Mouse (Mus musculus) urinary bladder, adult 18-20 months (tissue): ENCODE data around the gene Ubap2l.

Source experiments
- DNase-seq, 2 experiments: peaks; one replicate each; pipeline ENCODE4 v3.0.0; 2022; ENCODE audit warnings: low spot score in 2 of 2, mixed read lengths in 2 of 2

Ubap2l gene

DNA sequence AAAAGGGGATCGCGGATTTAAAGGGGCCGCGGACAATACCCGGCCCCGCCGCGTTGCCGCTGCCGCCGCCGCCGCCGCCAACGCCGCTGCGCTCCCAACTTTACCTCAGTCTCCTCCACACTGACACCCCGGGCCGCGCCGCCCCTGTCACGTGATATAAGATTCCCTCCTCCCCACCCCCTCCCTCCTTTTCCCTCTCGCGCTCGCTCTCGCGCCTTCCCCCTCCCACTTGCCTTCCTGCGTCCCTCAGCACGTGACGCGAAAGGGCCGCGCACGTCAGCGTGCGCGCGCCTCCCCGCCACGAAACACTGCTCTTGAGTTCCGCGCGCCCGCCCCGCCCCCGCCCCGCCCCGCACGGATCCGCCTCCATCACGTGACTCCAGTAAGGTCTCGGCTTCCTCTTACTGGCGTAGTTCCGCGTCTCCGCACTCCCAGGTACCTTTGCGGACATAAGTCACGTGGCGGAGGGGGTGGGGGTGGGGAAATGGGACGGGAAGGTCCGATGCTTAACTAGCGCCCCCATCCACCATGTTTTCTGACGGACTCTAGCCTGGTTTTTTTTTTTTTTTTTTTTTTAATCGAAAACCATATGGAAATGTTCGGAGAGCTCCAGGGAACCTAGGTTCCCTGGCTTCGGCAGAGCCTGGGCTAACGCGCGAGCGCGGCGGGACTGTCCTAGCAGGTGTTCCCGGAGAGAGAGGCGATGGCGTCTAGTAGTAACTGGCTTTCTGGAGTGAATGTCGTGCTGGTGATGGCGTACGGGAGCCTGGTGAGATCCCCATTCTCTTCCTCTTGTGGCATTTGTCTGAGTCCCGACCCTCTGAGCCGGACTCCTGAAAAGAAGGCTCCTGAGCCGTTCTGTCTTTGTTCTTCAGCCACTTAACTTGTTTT lies at the start of gene Ubap2l:
Gene Ubap2l, minus strand, starts transcription at position 278 of the 891 bp plus-strand sequence.
- DNase-seq, result peak; percentile 73 to 93

DNA sequence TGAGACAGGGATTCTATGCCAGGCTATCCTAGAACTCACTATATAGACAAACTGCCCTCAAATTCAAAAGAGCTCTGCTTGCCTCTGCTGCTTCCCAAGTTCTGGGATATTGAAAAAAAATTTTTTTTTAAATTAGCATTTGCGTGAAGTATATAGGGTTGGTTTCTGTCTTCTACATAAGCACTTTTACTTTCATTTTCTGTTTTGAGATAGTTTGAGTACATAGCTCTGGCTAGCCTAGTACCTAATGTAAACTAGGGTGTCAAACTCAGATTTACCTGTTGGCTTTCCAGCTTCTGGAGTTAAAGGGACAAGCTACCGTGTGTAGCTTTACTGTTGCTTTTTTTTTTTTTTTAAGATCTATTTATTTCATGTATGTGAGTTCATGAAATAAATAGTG lies 49.2 kb upstream of the Ubap2l start:
- no peak for DNase-seq

DNA sequence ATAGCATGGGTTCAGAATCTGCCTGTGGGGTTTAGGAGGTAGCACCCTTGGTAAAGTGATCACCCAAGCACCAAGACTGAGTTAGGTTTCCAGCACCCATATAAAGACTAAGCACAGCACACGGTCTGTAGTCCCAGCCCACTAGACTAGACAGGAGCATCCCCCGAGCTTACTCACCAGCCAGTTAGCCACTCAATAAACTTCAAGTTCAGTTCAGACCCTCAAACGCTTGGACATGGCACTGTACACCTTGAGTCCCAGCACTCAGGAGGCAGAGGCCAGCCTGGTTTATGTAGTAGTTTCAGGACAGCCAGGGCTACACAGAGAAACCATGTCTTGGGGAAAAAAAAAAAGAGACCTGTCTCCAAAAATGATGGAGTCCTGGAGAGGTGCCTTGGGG lies 48.6 kb upstream of the Ubap2l start:
- DNase-seq, result no peak

DNA sequence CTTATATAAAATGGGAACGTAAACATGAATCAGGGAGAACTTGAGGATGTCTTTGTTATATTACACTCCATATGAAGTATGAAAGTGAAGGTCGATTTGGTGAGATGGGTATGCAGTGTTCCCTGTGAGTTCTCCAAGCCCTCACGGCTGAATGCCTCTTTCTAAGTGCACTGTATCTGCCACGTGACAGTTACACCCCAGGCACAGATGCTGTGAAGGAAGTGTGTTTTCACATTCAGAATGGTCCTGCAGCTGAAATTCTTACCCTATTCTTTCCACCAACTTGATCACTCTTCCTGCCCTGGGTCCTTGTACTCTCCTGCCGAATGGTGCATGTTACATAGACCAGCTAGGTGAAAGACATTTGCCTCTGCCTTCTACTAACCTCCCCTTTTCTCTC lies 45.5 kb upstream of the Ubap2l start:
- DNase-seq, result no peak

DNA sequence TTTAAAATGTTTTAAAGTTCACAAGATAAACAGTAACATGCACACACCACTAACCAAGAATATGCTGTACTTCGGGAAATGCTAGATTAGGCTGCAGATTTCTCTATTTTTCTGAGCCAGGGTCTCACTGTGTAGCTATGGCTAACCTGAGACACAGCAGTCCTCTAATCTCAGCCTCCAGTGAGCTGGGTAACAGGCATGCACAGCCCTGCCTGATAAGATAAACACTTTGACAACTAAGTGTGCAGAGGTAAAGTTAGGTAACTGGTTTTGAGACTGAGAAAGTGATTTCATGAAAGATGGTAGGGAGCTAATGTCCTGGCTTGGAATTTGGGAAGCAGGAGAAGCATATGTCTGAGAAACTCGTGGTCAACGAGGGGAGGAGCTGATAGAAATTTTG lies 42.0 kb upstream of the Ubap2l start:
- no peak for DNase-seq

DNA sequence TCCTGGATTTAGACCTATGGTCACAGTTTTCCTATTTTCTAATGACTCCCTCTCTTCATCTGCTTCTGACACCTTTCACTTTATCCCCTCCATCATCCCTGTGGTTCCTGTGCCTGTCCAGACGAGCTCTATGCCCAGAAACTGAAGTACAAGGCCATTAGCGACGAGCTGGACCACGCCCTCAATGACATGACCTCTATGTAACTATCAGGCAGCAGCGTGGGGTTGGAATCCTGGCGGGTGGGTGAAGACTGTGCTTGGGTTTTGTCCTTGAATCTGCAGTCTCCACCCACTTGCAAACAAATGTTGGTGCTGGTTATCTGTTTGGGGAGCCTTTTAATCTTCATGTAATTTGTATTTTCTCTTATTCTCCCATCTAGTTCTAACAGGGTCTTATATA lies 38.5 kb upstream of the Ubap2l start:
- no peak for DNase-seq

DNA sequence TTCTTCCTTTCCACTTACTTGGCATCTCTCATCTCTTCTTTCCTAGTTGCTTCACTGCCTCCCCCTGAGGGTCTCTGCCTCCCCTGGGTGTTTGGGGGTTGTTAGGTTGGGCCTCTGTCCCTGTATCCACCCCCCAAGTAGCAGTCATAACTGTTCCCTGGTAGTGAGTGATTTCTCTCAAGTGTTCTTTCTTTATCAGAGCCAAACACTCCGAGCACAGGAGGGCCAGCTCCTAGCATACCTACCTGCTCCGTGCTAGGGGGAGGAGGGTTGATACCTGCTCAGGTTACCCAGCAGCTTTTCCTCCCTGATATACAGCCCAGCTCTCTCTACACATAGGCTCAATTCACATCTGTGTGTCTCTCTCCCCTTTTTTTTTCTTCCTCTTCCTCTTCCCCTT lies 36.2 kb upstream of the Ubap2l start:
- DNase-seq, result no peak

DNA sequence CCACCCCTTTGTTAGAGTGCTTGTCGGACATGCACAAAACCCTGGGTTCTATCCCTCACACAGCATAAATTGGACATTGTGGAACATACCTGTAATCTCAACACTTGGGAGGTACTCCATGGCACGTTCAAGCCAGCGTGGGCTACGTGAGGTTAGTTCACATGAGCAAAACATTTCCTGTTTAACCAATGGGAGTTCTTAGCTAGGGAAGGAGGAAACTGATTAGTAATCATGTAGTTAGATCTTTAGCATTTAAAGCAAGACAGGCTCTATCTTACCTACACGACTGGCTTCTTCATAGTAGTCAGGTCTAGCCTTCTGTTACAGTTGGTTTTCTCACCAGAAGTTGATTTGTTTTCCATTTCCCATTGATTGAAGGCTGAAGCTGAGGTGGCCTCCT lies 33.6 kb upstream of the Ubap2l start:
- DNase-seq, result no peak

DNA sequence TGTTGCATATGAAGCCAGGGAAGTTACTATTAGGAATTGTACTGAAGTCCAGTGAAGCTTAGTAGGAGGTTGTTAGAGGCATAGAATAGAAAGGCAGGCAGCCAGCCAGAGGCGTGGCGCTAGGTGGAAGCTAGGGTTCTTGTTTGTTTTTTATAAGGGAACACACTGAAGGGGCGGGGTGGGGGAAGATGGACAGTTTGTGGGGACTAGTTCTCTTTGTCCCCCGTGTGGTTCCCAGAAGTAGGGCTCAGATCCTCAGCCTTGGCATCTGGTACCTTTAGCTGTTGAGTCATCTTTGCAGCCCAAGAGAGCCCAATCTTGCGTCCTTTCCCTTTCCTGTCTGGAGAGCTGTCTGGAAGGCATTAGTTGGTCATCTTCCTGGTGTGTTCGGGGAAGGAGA lies 32.9 kb upstream of the Ubap2l start:
- no peak for DNase-seq

DNA sequence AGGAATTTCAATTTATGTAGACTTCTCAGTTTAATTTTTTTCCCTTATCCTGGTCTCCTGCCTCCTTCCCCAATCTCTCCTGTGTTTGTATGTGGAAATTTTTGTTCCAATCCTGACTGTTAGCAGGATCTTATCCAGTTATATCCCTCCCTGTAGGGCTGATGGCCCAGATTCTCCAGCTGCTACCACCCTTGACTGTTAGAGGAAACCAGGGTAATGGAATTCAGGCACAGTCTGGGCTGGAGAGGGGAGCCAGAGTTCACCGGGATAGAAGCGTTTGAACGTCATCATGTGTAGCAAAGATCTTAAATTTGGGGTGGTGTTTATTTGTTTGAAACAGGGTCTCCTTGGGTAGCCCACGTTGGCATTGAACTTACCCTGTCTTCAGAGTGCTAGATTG lies 32.4 kb upstream of the Ubap2l start:
- no peak for DNase-seq

DNA sequence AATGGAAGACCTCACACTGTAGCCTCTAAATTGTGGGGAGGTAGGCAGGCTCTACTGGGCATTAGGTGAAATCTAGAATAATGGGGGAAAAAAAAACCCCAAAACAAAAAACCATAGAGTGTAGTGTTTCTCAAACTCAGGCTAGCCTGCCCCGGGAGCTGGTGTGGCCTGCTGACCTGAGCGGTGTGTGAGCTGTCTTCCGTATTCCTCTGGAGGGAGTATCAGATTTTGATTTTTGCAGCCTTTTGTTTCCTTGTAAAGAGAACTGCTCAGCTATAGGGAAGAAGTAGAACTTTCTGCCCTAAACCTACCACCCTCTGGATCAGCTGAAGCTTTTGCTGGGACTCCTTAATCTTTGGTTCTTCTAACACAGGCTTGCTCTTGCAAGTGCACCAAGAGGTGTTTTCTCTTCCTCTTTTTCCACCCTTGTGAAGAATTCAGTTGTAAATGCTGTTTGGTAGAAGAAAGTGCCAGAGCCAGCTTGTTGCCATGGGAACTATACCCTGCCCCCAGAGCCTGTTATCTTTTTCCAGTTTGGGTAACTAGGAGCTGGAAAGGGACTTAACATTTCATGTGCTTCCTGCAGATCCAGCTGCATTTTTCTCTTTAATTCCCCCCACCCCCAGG lies 31.4 kb upstream of the Ubap2l start:
- DNase-seq, result no peak

DNA sequence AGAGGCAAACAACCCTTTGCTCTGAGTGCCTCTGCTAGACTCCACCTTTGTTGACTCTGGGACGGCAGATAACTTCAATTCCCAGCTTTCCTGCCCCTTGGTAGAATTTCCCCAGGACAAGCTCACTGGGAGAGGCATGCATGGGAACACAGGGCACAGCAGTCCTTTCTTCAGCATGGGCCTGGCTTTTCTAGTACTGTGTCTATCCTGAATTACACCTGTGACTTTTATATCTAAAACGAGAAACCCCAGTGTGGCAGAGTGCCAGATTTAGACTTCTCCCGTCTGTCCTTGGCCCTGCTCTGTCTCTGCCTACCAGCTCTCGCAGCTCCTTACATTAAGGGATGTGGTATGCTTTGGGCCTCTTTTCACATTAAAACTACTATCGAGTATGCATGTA lies 30.6 kb upstream of the Ubap2l start:
- no peak for DNase-seq

DNA sequence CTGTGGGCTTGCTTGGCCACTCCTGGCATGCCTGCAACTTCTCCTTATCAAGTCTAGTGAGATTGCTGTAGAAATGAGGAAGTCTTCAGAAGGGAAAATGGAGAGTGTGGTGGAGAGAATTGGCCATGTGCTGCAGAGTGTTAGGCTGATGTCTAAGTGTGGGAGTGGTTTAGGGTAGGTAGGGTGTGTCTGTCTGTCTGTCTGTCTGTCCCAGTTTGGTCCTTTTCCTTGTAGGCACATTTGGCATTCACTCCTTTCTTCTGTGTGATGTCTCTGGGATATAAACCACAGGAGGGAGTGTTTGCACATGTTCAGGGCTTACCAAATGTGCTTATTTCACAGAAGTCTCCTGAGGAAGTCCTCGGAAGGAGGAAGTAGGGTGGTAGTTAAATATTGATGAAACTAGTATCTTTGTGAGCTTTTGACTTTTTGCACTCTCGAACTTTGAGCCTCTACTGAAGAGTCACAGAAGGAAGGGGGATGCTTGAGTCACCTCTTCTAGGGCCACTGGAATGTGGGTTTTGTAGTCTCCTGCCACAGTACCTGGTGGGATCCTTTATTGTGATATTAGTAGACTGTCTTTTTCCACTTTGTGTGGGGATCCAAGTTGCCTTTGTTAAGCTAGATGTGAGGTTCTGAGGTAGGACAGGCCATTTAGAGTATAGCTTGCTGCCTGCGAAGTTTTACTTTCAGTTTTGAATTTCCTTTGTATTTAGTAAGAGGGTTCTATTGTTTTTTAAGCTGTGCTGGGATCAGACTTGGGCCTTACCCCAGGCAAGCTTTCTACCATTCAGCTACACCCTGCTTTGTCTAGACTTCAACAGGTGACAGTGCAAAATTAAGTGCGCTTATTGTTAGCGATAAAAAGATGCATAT lies 29.2 kb upstream of the Ubap2l start:
- no peak for DNase-seq

DNA sequence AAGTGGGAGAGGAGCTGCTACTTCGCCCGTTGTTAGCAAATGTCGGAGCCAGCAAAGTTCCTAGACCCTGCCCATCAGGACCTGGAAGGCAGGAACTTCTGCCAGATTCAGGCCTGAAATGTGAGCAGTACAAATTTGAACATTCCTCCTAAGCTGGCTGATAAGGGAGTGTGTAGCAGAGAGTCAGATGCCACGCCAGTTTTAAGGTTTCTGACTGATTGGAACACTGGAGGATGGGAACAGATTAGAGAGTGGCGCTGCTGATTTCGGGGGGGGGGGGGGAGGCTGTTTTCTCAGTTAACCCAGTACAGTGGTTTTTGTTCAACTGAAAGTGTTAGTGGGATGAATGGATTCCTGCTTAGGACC lies 28.1 kb upstream of the Ubap2l start:
- no peak for DNase-seq

DNA sequence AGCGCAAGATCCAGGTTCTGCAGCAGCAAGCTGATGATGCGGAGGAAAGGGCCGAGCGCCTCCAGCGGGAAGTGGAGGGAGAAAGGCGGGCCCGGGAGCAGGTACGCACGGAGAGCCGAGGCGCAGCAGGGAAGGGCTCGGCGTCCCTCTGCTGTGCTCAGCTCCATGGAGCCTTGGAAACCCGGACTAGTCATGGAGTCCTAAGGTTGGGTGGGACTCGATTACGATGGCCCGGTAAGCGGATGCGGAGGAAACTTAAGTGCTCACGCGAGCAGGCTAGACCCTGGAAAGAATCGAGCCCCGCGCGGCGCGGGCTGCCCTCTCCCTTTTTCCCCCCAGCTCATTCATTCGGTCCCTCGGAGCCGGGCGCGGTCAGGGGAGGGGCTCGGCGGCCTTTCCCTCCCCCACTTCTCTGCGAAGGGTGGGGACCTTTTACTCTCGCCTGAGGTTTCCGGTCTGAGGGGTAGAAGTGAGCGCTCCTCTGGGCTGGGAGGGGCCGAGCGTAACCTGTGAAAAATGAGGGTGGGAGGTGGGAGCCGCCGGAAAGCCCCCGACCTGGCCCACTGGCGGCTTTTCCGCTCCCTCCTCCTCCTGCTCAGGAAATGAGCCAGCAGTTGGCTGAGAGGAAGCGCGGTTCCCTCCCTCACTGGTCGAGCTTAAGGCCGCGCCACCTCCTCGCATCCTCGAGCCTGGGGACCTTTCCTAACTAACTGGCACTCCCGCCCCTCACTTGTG lies 27.5 kb upstream of the Ubap2l start:
- DNase-seq, result peak; percentile 61 to 62

DNA sequence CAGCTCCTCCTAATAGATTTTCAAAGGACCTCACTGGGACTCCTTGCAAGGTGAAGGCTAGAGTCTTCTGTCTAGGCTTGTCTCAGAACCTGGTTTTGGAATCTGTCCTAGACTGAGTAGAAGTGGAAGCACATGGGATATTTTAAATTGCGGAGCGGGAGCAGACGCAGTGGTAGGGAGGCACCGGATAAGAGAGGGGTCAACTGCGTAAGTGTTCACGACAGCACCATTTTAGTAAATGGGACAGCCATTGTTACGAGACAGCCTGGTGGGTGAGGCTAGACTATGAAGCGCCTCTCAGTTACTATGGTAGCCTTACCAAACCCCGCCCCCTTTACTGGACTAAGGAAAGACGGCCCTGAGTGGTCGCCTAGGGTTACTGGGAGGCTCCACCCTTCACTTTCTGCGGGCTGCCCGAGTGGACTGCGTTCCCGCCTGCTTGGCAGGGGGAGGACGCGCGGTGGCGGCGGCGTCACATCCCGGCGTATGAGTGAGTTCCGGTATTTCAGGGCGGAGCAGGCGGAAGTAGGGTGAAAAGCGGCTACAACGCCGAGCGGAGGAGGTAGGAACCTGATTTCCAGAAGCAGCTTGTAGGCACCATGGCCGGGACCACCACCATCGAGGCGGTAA lies 26.8 kb upstream of the Ubap2l start:
- DNase-seq, result peak; percentile 75 to 93

DNA sequence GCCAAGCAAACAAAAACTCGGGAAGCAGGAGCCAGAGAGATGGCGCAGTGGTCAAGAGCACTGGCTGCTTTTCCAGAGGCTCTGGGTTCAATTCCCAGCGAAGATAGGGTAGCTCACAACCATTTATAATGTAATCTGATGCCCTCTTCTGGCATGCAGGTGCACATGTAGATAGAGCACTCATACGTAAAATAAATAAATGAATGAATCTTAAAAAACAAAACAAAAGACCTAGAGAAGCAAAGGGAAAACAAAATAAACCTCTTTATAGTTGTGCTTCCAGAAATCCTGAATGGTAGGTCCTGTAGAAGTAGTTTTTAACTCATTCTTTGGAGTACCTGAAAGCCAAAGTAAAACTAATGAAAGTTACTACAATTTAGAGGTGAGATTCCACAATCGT lies 25.8 kb upstream of the Ubap2l start:
- no peak for DNase-seq

DNA sequence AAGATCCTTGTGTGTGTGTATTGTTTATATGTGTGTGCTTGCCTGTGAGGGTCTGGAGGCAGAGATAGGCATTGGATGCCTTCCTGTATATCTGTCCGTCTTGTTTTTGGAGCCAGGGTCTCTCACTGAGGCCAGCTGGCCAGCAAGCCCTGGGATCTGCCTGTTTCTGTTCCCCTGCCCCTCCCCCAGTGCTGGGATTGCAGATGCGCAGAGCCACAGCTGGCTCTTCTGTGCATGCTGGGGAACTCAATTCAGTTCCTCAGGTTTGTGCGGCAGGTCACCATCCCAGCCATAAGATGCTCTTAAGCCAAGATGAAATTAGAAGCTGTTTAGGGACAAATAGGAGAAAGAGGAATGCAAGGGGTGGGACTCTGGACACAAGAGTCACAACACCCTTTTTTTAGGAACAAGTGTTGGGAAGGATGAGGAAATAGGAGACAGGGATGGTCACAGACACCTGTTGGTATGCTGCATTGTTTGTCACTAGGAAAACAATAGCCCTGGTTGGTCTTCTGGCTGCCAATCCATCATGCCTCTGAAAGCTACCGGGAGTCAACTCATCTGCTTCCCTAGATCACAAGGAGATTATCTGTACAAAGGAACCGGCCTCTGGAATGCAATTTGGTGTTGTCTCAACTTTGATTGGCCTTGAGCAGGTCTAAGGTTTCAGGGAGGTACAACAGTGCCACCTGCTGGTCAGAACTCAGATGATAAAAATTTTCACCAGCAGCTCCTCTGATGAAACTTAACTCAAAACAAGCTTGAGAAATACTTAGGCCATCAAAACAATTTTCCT lies 24.7 kb upstream of the Ubap2l start:
- peak; percentile 53 to 64 for DNase-seq

DNA sequence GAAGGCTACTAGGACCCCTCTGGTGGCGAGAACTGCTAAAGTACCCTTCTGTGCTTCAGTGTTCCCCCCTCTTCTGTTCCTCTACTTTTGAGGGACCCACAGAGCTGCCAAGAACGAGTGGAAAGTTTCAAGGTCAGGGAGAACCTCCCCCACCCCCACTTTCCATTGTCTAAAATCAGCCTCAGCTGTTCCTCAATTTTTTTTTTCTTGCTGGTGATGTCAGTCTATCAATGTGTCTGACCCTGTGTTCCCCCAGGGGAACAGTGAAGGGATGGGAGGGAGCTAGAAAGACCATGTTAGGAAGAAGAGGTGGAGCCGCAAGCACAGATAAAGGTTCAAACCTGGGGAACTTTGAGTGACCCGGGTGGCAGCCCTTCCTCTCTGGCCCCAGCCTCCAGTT lies 19.9 kb upstream of the Ubap2l start, which contains the start of gene Tpm3:
Gene Tpm3, plus strand, starts transcription at position 356 of the 400 bp plus-strand sequence.
- no peak for DNase-seq

DNA sequence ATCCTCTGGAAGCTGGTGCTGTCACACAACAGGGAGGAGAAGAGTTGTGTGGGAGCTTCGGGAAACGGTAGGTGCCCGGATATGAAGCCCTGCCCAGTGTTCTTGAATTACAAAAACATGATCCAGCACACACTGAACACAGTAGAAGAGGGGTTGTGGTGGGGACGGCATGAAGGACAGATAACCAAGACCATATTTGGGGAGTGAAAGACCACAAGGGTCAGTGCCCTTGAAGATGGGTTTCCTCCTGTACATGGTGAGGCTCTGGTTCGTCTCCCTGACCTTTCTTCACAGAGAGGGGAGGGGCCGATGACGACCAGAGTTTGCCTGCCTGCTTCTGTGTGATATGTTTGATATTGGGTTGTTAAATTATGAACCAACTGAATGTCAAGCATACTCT lies 17.3 kb upstream of the Ubap2l start:
- no peak for DNase-seq
